Mouse (Mus musculus): ENCODE results near the gene Coq8a. TPM values are rescaled to one million over a fixed set of nuclear protein-coding genes. Genes with fewer than 3 reads are reported as not detected.

The Coq8a gene
- polyA plus RNA-seq, 1 experiment: 13.2 TPM

DNA sequence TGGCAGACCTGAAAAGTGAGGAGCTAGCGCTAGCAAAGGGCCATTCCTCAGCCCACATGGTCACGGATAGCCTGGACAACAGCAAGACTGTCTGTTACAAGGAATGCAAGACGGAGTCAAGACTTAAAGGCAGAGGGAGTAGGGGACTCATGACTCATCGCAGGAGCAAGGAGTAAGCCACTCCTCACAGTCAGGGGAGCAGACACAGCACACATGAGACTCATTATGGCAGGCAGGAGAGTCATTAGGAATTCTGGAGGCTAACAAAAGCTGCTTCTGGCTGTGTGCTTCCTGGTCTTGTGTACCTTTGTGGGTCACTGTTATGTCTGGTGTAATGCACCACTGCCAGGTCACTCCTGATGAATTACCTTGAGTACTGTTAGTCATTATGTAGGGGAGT, 60.2 kb downstream of the Coq8a start:
- H3K36me3 ChIP-seq (ENCODE audit: control insufficient read depth, insufficient read depth, low read length): peaks cover 15% of the 10 kb centered on the region; the same call in 1 of the 2 replicates
- no peaks in the 10 kb centered on the region for H3K4me1 ChIP-seq (ENCODE audit: control insufficient read depth, insufficient read depth, insufficient read length, low read length)
- no peak for TF ChIP-seq CTCF (IDR thresholded peaks at IDR 0.05; ENCODE audit: extremely low read depth, insufficient read length, insufficient replicate concordance, low read depth, low read length)
- no peak for TF ChIP-seq POLR2A (IDR thresholded peaks at IDR 0.05; ENCODE audit: low read depth, low read length)
- no peak overlapping the region for H3K4me3 ChIP-seq (ENCODE audit: low read depth, low read length)
- 93% methylated on average over 4 of the region's 4 CpGs for WGBS
- H3K27me3 ChIP-seq (ENCODE audit: control insufficient read depth, insufficient read depth, low read length): no peaks in the 10 kb centered on the region
- H3K27ac ChIP-seq (ENCODE audit: insufficient read depth, low read depth, low read length): no peak overlapping the region

DNA sequence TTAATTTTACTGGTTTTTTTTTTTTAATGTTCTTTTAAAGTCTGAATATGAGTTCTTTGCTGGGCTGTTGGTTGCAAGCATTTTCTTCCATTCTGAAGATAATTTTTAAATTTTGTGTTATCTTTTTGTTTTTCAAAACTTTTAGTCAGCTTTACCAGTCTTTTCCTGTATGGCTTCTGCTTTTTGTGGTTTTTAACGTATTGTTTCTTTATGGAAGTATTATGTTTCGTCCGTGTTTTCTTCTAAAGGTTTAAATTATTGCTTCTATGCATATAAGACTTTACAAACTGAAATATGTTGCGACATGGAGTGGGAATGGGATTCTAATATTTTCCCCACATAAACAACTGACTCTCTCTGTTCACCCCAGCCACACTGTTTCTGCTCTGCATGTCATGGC, 67.2 kb downstream of the Coq8a start:
- Histone ChIP-seq H3K36me3 (ENCODE audit: control insufficient read depth, insufficient read depth, low read length) (peaks cover 9% of the 10 kb centered on the region; the same call in 1 of the 2 replicates), H3K4me1 (ENCODE audit: control insufficient read depth, insufficient read depth, insufficient read length, low read length) (no peaks in the 10 kb centered on the region; the same call in 1 of the 2 replicates), H3K27ac (ENCODE audit: insufficient read depth, low read depth, low read length) (no peak overlapping the region), H3K4me3 (ENCODE audit: low read depth, low read length) (no peak overlapping the region), H3K27me3 (ENCODE audit: control insufficient read depth, insufficient read depth, low read length) (no peaks in the 10 kb centered on the region)
- WGBS: 82% methylated on average over 4 of the region's 4 CpGs
- TF ChIP-seq POLR2A (IDR thresholded peaks at IDR 0.05; ENCODE audit: low read depth, low read length) (no peak), CTCF (IDR thresholded peaks at IDR 0.05; ENCODE audit: extremely low read depth, insufficient read length, insufficient replicate concordance, low read depth, low read length) (no peak)

- WGBS: 73% methylated on average over 3 of the region's 3 CpGs
- no peaks in the 10 kb centered on the region for H3K27me3 ChIP-seq (ENCODE audit: control insufficient read depth, insufficient read depth, low read length)
- TF ChIP-seq POLR2A (IDR thresholded peaks at IDR 0.05; ENCODE audit: low read depth, low read length) (no peak), CTCF (IDR thresholded peaks at IDR 0.05; ENCODE audit: extremely low read depth, insufficient read length, insufficient replicate concordance, low read depth, low read length) (no peak)
- H3K27ac ChIP-seq (ENCODE audit: insufficient read depth, low read depth, low read length): no peak overlapping the region
- H3K4me3 ChIP-seq (ENCODE audit: low read depth, low read length): no peak overlapping the region
- no peaks in the 10 kb centered on the region; the same call in 1 of the 2 replicates for H3K4me1 ChIP-seq (ENCODE audit: control insufficient read depth, insufficient read depth, insufficient read length, low read length)
- peaks cover 8% of the 10 kb centered on the region; the same call in 1 of the 2 replicates for H3K36me3 ChIP-seq (ENCODE audit: control insufficient read depth, insufficient read depth, low read length)
Measured at GRCm38 (mm10) chr1:180131402-180131801, 68.0 kb downstream of the Coq8a start.

DNA sequence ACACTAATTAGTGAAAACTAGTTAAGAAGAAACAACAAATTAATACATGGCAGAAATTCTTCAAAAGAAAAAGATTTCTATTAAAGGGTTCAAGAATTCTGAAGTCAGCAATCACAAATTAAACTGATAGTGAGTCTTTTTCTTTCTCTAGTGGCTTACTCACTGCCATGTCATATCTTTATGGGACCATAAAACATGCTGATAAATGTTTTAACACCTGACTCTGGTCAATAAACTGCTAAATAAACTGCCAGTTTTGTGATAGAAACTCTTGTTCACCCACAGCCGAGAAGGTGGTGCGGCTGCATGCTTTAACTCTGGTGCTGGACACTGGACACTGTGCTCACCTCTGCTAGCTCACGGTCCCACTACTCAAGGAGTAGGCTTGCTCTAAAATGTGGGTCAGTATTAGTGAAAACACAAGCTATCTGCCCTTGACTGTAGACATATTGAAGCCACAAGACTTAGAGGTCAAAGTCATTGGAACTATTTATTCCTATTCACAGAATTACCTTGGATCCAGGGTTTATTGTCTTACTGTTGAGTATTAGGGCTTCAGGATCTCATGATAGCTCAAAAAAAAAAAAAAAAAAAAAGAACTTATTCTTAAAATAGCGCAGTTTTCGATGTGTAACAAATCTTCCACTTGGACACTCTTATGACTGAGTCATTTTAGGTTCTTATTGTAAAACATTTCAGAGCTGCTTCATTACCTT, 71.2 kb downstream of the Coq8a start:
- TF ChIP-seq POLR2A (IDR thresholded peaks at IDR 0.05; ENCODE audit: low read depth, low read length) (no peak), CTCF (IDR thresholded peaks at IDR 0.05; ENCODE audit: extremely low read depth, insufficient read length, insufficient replicate concordance, low read depth, low read length) (no peak)

DNA sequence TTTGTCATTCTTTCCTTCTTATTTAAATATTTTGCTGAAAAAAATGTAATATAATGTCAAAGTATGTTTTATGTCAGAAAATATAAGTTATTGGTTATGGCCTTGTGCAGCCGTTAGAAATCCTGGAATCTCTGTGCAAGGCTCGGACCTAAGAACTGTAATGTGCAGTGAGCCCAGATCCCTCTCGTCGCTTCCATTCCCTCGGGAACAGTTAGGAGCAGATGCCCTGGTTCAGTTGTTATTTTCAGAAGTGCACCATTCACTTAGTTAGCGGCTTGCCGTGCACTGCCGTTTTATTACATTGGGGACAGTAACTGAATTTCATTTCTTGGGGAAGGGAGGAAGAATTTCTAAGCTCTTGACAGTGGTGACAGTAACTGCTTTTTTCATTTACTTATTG, 81.2 kb downstream of the Coq8a start:
- no peaks in the 10 kb centered on the region for H3K27me3 ChIP-seq (ENCODE audit: control insufficient read depth, insufficient read depth, low read length)
- no peaks in the 10 kb centered on the region for H3K4me1 ChIP-seq (ENCODE audit: control insufficient read depth, insufficient read depth, insufficient read length, low read length)
- 90% methylated on average over 8 of the region's 8 CpGs for WGBS
- H3K27ac ChIP-seq (ENCODE audit: insufficient read depth, low read depth, low read length): no peak overlapping the region
- H3K36me3 ChIP-seq (ENCODE audit: control insufficient read depth, insufficient read depth, low read length): peaks cover 5% of the 10 kb centered on the region; the same call in 1 of the 2 replicates
- TF ChIP-seq CTCF (IDR thresholded peaks at IDR 0.05; ENCODE audit: extremely low read depth, insufficient read length, insufficient replicate concordance, low read depth, low read length) (no peak), POLR2A (IDR thresholded peaks at IDR 0.05; ENCODE audit: low read depth, low read length) (no peak)
- no peak overlapping the region for H3K4me3 ChIP-seq (ENCODE audit: low read depth, low read length)

More for the DNA sequence above, 71.2 kb downstream of the Coq8a start:
- no peaks in the 10 kb centered on the region for H3K27me3 ChIP-seq (ENCODE audit: control insufficient read depth, insufficient read depth, low read length)
- 37% methylated on average over 5 of the region's 5 CpGs for WGBS
- H3K36me3 ChIP-seq (ENCODE audit: control insufficient read depth, insufficient read depth, low read length): peaks cover 4% of the 10 kb centered on the region; the same call in 1 of the 2 replicates
- H3K27ac ChIP-seq (ENCODE audit: insufficient read depth, low read depth, low read length): peak overlapping the region; percentile 31; the same call in 1 of the 2 replicates
- H3K4me3 ChIP-seq (ENCODE audit: low read depth, low read length): no peak overlapping the region
- no peaks in the 10 kb centered on the region; the same call in 1 of the 2 replicates for H3K4me1 ChIP-seq (ENCODE audit: control insufficient read depth, insufficient read depth, insufficient read length, low read length)

DNA sequence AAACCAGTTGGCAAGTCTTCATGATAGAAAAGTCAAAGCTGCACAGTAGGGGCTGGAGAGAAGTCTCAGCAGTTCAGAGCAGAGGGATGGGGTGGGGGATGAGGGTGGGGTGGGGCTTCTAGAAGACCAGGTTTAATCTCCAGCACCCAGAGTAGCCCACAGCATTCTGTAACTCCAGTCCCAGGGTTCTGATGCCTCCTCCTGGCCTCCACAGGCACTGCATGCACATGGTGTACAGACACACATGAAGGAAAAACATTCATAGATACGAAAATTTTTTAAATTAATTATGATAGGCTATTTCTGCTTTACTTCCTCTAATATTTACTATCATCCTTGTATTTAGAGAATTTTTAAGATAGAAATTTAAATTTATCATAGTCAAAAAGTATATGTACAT, 82.9 kb downstream of the Coq8a start:
- peaks cover 5% of the 10 kb centered on the region; the same call in 1 of the 2 replicates for H3K36me3 ChIP-seq (ENCODE audit: control insufficient read depth, insufficient read depth, low read length)
- no peak overlapping the region for H3K4me3 ChIP-seq (ENCODE audit: low read depth, low read length)
- no peak for TF ChIP-seq POLR2A (IDR thresholded peaks at IDR 0.05; ENCODE audit: low read depth, low read length)
- peak; percentile 42; the same call in 1 of the 2 replicates for TF ChIP-seq CTCF (IDR thresholded peaks at IDR 0.05; ENCODE audit: extremely low read depth, insufficient read length, insufficient replicate concordance, low read depth, low read length)
- no peaks in the 10 kb centered on the region for H3K4me1 ChIP-seq (ENCODE audit: control insufficient read depth, insufficient read depth, insufficient read length, low read length)
- 89% methylated on average over 1 of the region's 1 CpGs for WGBS
- no peak overlapping the region for H3K27ac ChIP-seq (ENCODE audit: insufficient read depth, low read depth, low read length)
- no peaks in the 10 kb centered on the region for H3K27me3 ChIP-seq (ENCODE audit: control insufficient read depth, insufficient read depth, low read length)

Other genes with a start within 250 kb of the Coq8a start
- 3.3 and 6.6 TPM in 2 replicates for gene Cdc42bpa, start 239.1 kb downstream of the Coq8a start, polyA plus RNA-seq (2012; rRNA removed)
- 16.1 and 24.7 TPM in 2 replicates for gene Psen2, start 63.8 kb upstream of the Coq8a start, polyA plus RNA-seq (2012; rRNA removed)
- gene Itpkb, start 130.9 kb upstream of the Coq8a start, polyA plus RNA-seq (2012; rRNA removed): 4.4 and 6.0 TPM in 2 replicates